Mouse (Mus musculus) neural tube, embryonic 10.5 days (tissue): ENCODE results near the gene Pstpip1.

Experiments used
- DNase-seq: peaks from one replicate; pipeline ENCODE4 v3.0.0-alpha.2; 2017; ENCODE audit warnings: low spot score; ENCODE audit errors: extremely low spot score

Pstpip1 gene

GRCm38 (mm10) chr9:56089778-56090520 lies at the start of gene Pstpip1:
Pstpip1 (plus strand) TSS chr9:56089962.
- DNase-seq, result peak; percentile 30

DNA sequence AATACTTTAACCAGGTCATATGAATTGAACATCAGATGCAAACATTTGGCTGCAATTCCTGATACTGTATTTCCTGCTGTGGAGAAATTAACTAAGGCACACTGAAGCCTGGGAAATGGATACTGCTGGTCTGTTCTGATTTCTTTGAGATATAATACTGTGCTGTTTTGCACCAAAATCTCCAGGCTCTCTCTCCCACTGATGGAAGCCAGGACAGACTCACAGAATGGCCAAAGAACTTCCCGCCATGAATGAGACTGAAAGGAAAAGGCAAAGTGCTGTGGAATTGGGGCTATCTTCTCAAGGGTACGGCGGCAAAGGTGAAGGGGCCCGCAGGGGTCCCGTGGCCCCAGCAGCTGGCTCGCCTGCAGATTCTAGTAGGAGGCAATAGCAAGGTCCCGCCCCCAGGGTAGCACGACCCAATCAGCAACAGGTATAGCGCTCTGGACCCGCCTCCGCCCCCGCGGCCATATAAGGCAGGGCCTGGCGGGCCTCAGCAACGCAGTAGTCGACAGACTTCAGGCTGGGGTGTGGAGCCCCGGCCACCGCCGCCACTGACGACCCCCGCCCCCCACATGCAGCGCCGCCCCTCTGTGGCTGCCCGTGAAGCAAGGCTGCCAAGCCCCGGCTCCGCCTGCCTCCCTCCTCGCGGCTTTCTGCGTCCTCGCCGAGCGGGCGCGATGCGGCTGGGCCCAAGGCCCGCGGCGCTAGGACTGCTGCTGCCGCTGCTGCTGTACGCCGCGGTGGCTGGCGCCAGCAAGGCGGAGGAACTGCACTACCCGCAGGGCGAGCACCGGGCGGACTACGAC lies 48.2 kb upstream of the Pstpip1 start, which contains the start of gene Rcn2:
TSS of gene Rcn2 (plus strand) at position 474 of the 809 bp plus-strand sequence.
- peak; percentile 97 for DNase-seq

DNA sequence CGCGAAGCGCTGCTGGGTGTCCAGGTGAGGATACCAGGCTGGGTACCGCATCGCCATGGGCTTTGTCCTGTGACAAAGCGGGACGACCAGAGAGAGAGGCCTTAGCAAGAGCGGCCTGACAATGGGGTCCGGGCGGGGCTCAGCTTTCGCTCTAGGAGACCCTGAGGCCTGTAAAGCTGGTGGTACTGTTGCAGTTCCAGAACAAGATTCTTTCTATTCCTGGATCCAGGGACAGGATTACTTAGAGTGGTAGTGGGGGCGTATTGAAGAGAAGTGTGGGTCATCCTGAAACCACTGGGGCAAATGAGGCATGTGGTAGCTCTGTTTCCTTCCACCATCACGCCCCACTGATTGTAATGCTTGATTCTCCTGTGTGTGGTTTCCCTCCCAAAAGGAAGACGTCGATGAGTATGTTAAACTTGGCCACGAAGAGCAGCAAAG lies 47.6 kb upstream of the Pstpip1 start:
- DNase-seq, result no peak

DNA sequence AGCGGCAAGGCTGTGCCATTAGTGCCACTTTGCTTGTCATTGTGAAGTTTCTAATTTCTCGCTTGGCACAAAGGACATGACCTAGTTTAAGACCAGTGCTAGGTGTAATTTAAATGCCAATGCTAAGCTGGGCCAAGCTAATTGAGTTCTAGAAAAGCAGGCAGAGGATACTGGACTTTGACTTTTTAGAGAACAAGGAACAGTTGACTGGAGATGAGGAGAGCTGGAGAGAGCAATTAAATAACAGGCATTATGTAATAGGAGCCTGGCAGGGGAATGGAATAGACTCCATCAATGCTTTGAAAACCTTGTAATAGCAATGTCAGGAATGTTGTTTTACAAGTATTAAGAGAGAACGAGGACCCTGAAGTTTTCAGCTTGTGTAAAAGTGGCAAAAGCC lies 36.0 kb upstream of the Pstpip1 start:
- no peak for DNase-seq

DNA sequence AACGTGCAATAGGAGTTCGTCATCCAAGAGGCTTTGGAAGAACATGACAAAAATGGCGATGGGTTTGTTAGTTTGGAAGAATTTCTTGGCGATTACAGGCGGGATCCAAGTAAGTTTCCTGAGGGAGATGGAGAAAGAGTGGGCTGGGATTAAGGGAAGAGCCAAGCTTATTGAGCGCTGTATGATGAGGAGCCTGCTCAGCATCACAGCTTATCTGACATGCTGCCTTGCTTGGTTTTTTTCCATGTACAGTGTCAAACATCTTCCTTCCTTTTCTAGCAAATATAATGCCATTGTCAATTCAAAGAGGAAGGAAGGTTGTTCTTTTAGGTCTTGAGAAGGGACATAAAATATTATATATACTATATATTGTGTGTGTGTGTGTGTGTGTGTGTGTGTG lies 33.6 kb upstream of the Pstpip1 start:
- DNase-seq, result no peak

- DNase-seq, result no peak
Observed at GRCm38 (mm10) chr9:56062336-56062735, 27.4 kb upstream of the Pstpip1 start.

DNA sequence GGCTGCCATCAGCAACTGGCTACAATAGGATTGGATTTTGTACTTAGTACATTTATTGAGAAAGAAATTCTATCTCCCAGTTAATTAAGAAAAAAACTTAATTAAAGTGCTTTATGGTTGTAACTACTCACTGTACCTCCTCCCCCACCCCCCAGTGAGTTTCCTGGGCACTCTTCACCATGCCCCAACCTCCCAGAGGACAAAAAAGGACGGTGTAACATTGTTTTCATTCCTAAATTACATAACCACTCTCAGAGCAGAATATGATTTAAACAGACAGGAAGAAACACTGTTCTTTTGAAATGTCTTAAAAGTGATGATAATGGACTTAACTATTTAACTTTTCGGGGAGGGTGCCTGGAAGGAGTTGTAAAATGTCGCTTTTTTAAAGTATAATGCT lies 24.8 kb upstream of the Pstpip1 start:
- no peak for DNase-seq

GRCm38 (mm10) chr9:56067964-56068363 lies 21.8 kb upstream of the Pstpip1 start:
- DNase-seq, result no peak

- no peak for DNase-seq
Observed at GRCm38 (mm10) chr9:56068630-56069029, 21.1 kb upstream of the Pstpip1 start.

DNA sequence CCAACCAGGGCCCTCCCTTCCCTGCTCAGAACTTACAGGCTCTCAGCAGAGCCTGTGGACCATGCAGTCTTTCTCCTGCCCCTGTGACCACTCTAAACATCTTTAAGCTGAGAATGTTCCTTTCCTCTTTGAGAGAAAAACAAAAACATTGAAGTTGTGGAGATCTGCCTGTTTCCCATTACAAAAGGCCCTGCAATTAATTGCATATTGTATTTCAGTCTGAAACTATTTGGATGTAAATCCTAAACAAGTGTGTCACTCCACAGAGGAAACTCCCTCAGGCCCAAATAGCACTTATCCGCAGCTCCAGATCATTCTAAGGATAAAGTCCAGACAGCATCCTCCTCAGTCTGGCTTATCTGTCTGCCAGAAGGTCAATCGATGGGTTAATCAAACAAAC lies 16.9 kb upstream of the Pstpip1 start:
- no peak for DNase-seq

GRCm38 (mm10) chr9:56074863-56075262 lies 14.9 kb upstream of the Pstpip1 start:
- no peak for DNase-seq

DNA sequence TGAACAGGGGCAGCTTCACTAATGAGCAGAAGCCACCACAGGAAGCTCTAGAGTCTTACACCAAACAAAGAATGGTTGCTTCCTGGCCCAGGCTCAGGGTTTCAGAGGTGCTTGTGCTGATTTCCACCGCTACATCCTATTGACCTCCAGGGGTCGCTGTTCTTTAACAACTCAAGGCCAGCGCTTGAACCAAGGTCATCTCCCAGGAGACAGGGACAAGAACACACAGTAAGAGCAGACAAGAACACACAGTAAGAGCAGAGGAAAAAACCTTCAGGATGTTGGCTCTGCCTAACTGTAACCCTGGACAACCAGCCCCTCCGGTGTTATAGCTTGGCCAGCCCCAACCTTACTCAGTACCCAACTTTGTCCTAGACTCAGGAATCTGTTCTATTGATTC lies 14.5 kb upstream of the Pstpip1 start:
- peak; percentile 57 for DNase-seq

DNA sequence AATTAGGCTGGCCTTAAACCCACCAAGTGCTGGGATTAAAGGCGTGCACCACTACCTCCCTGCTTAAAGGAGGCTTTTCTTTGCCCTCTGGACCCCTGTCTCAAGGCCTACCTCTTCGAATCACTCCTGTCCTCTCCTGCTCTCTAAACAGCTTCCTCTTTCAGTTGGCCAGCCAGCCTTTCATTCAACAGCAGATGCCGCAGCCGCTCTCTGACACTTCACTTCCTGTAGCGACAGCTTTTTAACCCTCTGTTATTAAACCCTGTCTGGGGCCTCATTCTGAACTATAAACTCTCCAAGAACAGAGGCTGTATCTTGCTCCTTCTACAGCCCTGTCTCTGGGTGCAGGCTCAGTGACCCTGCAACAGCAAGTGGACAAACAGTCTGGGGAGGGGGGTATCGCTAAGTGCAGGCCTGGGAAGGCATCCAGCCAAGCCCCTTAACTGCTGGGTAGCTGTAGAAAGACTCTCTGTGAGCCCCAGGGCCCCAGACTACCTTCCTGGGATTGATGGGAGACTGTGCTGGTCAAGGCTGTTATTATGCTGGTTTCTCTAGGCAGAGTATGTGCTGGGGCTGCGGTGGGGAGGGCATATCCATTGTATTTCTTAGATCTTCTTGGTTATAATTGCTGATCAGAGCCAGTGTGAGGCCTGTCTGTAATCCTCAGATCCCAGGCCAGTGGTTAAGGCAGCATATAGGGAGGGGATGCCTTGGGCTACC lies 13.7 kb upstream of the Pstpip1 start:
- DNase-seq, result no peak

DNA sequence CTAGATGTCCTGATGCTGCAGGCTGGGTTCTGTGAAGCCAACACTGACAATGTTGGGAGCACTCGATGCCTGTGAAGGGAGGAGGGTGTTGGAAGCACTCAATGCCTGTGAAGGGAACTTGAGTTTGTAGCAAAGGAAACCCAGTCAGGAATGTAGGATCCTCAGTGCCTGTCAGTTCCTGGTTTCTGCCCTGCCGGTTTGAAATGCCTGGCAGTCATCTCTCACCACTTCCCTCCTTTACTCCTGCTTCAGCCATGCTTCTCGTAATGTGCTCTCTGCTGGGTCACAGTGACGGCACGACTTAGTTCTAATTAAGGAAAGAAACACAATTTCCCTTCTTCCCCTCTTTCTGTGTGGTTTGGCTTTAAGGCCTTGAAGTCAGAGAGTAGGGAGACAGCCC lies 10.2 kb upstream of the Pstpip1 start:
- DNase-seq, result no peak

- no peak for DNase-seq
Observed at GRCm38 (mm10) chr9:56086524-56086923, 3.2 kb upstream of the Pstpip1 start.

DNA sequence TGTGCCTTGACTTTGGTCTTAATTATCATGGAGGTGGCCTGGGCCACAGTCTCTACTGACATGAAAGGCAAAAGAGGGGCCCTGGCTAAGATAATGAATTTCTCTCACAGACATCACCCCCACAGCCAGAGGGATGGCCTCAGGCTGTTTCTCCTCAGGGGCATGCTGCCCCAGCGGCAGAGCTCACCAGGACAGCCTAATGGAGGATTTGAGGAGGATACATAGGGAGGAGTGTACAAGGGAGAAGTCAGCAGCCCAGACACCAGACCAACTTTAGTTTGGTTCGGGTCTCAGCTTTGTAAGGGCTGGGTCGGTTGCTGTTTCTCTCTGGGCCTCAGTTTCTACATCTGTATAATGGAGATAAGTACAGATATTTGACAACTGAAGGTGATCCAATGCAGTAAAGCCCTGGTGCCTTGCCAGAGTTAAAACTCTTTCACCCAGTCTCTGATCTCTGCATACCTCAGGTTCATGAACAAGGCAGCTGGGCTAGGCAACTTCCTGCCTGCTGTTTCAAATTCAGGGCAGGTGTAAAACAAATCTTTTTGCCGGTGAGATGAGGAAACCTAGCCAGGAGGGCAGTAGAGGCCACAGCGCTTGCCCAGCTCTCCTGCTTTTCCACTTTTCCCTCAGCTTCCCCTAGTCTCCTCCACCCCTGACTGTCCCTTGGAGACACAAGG lies 924 bp downstream of the Pstpip1 start:
- DNase-seq, result no peak

- DNase-seq, result no peak
Observed at GRCm38 (mm10) chr9:56092102-56092501, 2.3 kb downstream of the Pstpip1 start.

DNA sequence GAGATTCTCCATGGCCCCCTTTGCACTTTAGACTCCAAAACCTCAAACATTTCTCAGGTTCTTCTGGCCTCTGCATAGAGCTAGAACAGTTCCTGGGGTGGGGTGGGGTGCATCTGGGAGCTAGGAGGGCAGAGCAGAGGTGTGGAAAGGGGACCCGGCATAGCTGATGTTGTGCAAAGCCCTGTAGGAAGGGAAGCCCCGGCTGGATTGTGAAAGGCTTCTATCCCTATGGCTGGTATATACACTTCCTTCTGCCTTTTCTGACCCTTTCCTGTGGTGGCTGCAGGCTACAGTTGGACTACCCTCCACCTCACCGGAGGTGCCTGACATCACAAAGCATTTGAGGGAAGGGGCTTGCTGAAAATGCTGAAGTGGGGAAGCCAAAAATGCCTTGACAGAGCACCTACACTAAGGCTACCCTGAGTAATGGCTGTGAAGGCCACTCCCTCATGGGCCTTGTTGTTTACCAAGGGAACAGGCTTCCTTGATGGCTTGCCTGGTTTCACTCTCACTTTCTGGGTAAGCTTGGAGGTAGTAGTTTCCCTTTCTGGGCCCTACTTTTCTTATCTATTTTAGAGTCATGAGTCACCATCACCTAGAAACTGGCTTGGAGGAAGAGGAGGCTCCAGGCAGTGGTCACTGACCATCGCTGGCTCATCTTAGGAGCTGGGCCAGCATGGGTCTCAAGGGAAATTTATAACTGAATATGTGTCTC lies 8.0 kb downstream of the Pstpip1 start:
- no peak for DNase-seq

DNA sequence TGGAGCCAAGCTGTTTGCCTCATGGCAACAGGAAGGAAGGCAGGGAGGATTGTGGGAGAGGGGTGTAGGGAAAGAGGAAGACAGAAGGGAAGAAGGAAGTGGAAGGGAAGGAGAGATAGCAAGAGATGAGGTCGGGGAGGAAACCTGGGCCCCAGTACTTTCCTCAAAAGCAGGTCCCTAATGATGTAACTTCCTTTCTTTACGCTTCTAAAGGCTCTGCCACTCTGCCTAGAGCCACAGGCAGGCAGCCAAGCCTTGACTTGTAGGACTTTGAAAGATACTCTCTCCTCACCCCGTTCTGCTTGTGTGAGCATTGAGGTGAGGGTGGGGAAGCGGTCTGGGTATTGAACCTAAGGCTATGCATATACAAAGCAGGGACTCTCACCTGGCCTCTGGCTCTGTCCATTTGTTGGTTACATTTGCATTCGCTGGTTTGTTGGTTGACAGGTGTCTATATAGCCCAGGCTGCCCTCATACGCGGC lies 10.3 kb downstream of the Pstpip1 start:
- no peak for DNase-seq

DNA sequence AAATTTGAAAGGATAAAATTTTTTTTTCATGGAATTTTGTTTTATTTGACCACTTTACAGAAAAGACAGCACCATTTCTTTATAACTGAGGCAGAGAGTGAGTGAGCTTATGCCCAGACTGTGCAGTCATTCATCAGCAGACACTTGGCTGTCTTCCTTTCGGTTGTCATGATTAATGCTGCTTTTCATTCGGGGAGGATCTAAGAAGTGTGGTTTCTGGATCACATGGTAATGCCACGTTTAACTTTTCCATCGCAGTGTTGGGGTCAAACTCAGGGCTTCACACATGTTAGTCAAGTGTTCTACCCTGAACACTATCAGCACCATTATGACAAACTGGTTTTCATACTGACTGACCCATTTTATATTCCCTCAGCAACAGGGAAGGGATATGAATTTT lies 11.3 kb downstream of the Pstpip1 start:
- DNase-seq, result no peak

GRCm38 (mm10) chr9:56104921-56105320 lies 15.2 kb downstream of the Pstpip1 start:
- DNase-seq, result no peak
